Mouse (Mus musculus) gastrocnemius, adult 8-10 months (tissue): ENCODE measurements around the gene Rasgef1c. TPM values are rescaled to one million over a fixed set of nuclear protein-coding genes. Genes with fewer than 3 reads are reported as not detected.

ENCODE experiments used
- DNase-seq, 2 experiments: peaks; one replicate each; pipeline ENCODE4 v3.0.0; 2022; ENCODE audit warnings: low spot score in 2 of 2
- total RNA-seq, 4 experiments: library from RNA; stranded (reverse); gene quantifications; 2 replicates each; pipeline ENCODE4 v1.2.4; 2022

The Rasgef1c gene
- total RNA-seq, 4 experiments from 2014 or later, result 0.24 to 0.43 TPM; not detected in 2

GRCm38 (mm10) chr11:49923539-49923938 is 21.9 kb downstream of the Rasgef1c start:
- no peak for DNase-seq

GRCm38 (mm10) chr11:49926183-49926582 is 24.5 kb downstream of the Rasgef1c start:
- DNase-seq, result no peak

- no peak for DNase-seq
Measured at GRCm38 (mm10) chr11:49927169-49927568, 25.5 kb downstream of the Rasgef1c start.

- no peak for DNase-seq
Measured at GRCm38 (mm10) chr11:49927670-49928069, 26.0 kb downstream of the Rasgef1c start.

GRCm38 (mm10) chr11:49931037-49931625 is 29.5 kb downstream of the Rasgef1c start:
- no peak for DNase-seq

- no peak for DNase-seq
Measured at GRCm38 (mm10) chr11:49931853-49932252, 30.2 kb downstream of the Rasgef1c start.

- no peak for DNase-seq
Measured at GRCm38 (mm10) chr11:49933811-49934210, 32.2 kb downstream of the Rasgef1c start.

GRCm38 (mm10) chr11:49934322-49934721 is 32.7 kb downstream of the Rasgef1c start:
- no peak for DNase-seq

GRCm38 (mm10) chr11:49936458-49936857 is 34.8 kb downstream of the Rasgef1c start:
- DNase-seq, result no peak

GRCm38 (mm10) chr11:49937779-49938178 is 36.1 kb downstream of the Rasgef1c start:
- no peak for DNase-seq

- no peak for DNase-seq
Measured at GRCm38 (mm10) chr11:49938258-49939164, 36.9 kb downstream of the Rasgef1c start.

GRCm38 (mm10) chr11:49942841-49943240 is 41.2 kb downstream of the Rasgef1c start:
- no peak for DNase-seq

- no peak for DNase-seq
Measured at GRCm38 (mm10) chr11:49943901-49944300, 42.3 kb downstream of the Rasgef1c start.

GRCm38 (mm10) chr11:49945726-49946125 is 44.1 kb downstream of the Rasgef1c start:
- DNase-seq, result no peak

- DNase-seq, result no peak
Measured at GRCm38 (mm10) chr11:49949839-49950238, 48.2 kb downstream of the Rasgef1c start.

- no peak for DNase-seq
Measured at GRCm38 (mm10) chr11:49953616-49954015, 52.0 kb downstream of the Rasgef1c start.

- peak in 1 of 2 experiments; percentile 12 for DNase-seq
Measured at GRCm38 (mm10) chr11:49955577-49956261, 54.1 kb downstream of the Rasgef1c start.

GRCm38 (mm10) chr11:49958017-49958416 is 56.4 kb downstream of the Rasgef1c start:
- DNase-seq, result no peak

- DNase-seq, result no peak
Measured at GRCm38 (mm10) chr11:49961098-49961740, 59.6 kb downstream of the Rasgef1c start.

GRCm38 (mm10) chr11:49965320-49965719 is 63.7 kb downstream of the Rasgef1c start:
- no peak for DNase-seq

- no peak for DNase-seq
Measured at GRCm38 (mm10) chr11:49969692-49970091, 68.1 kb downstream of the Rasgef1c start.
